Mouse (Mus musculus) erythroid progenitor cell, adult 5-6 weeks (primary cell): Measurements from ENCODE around the gene Zc3h12c. TPM values are rescaled to one million over a fixed set of nuclear protein-coding genes. Genes with fewer than 3 reads are reported as not detected.

Source experiments
- total RNA-seq, 2 experiments: library from RNA; stranded (forward) in 1 of 2; stranded (reverse) in 1 of 2; fragments of 150-400 nt in 1 of 2; fragments of 186-747, 209-891 nt in 1 of 2; gene quantifications; 2 replicates each; pipeline versions ENCODE4 v1.2.3 to v1.2.4; 2015 to 2017; ENCODE audit warnings: low replicate concordance in 2 of 2

Gene Zc3h12c
- total RNA-seq, 2 experiments from 2014 or later = 0.84 TPM; not detected in 1

Other genes with a start within 250 kb of the Zc3h12c start
- gene Fdx1, start 205.0 kb downstream of the Zc3h12c start, total RNA-seq (2015; ENCODE audit: low replicate concordance) = 2.9 and 3.4 TPM in 2 replicates
- not detected in 2 replicates for gene Fdx1, start 205.0 kb downstream of the Zc3h12c start, total RNA-seq (2017; ENCODE audit: low replicate concordance)
- gene Rdx, start 121.4 kb downstream of the Zc3h12c start, total RNA-seq (2015; ENCODE audit: low replicate concordance) = 45.0 and 51.1 TPM in 2 replicates
- gene Rdx, start 121.4 kb downstream of the Zc3h12c start, total RNA-seq (2017; ENCODE audit: low replicate concordance) = 79.0 and 85.2 TPM in 2 replicates